Mouse (Mus musculus): ENCODE measurements around the gene Arhgef28. TPM values are rescaled to one million over a fixed set of nuclear protein-coding genes. Genes with fewer than 3 reads are reported as not detected.
A peak's percentile ranks its signal among the peaks of the same experiment; 100 is the strongest.
"Not testable (repeated sequence)": the region's sequence is repeated elsewhere in the genome, so short reads cannot be mapped to it uniquely, and the experiment has no call there.

The Arhgef28 gene
- polyA plus RNA-seq, 1 experiment from 2014 or later = 10.8 TPM

DNA sequence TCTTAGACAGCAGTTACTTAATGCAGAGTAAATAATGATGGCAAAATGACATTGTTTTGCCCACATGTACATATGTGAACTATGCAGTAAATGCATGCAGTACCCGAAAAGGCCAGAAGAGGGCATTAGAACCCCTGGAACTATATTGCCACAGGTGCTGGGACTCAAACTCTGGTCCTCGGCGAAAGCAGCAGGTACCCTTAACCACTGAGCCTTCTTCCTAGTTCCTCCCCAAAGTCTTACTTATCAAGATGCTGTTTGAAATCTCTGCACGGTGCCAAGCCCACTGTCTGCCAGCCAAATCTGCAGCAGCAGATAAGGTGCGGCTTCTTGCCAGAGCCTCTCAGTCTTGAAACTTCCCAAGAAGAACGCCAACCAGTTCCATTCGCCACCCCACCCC lies 181.1 kb downstream of the Arhgef28 start:
- no peak overlapping the region for H3K4me3 ChIP-seq (ENCODE audit: control insufficient read depth in 1 of 2, insufficient read depth in 1 of 2, low read depth in 1 of 2, low read length in 2 of 2)
- no peaks in the 10 kb centered on the region for H3K27me3 ChIP-seq (ENCODE audit: control insufficient read depth, insufficient read depth, low read length)
- WGBS = 70% methylated on average over 7 of the region's 7 CpGs
- peaks cover 3% of the 10 kb centered on the region; the same call in 1 of the 2 replicates for H3K9me3 ChIP-seq (ENCODE audit: control insufficient read depth, low read length)
- no peak overlapping the region for H3K27ac ChIP-seq (replicated peaks in 1 of 2; ENCODE audit: control insufficient read depth in 1 of 2, insufficient read depth in 1 of 2, low read depth in 2 of 2, low read length in 2 of 2)
- peaks cover 4 to 6% of the 10 kb centered on the region in 2 experiments; a peak in 3 of 4 replicates for H3K4me1 ChIP-seq (ENCODE audit: control insufficient read depth in 2 of 2, insufficient read depth in 2 of 2, low read length in 2 of 2)
- H3K4me2 ChIP-seq (ENCODE audit: low read length) = peak overlapping the region; percentile 41; the same call in 1 of the 2 replicates
- no peaks in the 10 kb centered on the region for H3K36me3 ChIP-seq (ENCODE audit: control insufficient read depth, insufficient read depth, low read length)
- H3K9ac ChIP-seq (ENCODE audit: low read length) = no peak overlapping the region
- no peak for ATAC-seq (ENCODE audit: insufficient number of reproducible peaks, insufficient read depth, low FRiP score, low read depth)

DNA sequence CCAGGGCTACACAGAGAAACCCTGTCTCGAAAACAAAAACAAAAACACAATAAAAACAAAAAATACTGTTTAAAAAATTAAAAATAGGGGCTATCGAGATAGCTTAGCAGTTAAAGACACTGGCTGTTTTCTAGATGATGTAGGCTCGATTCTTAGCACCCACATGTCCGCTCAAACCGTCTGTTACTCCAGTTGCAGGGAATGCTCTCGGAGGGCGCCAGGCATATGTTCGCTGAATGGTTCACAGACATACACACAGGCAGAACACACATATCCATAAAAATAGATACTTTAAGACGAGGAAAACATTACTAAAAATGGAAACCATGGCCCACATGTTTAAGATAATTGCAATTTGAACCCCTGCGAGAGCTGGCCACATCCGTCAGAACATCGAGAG lies 181.6 kb downstream of the Arhgef28 start:
- H3K27me3 ChIP-seq (ENCODE audit: control insufficient read depth, insufficient read depth, low read length) = no peaks in the 10 kb centered on the region
- no peak overlapping the region for H3K4me3 ChIP-seq (ENCODE audit: control insufficient read depth in 1 of 2, insufficient read depth in 1 of 2, low read depth in 1 of 2, low read length in 2 of 2)
- H3K36me3 ChIP-seq (ENCODE audit: control insufficient read depth, insufficient read depth, low read length) = no peaks in the 10 kb centered on the region
- peaks cover 4 to 6% of the 10 kb centered on the region in 2 experiments; a peak in 2 of 4 replicates for H3K4me1 ChIP-seq (ENCODE audit: control insufficient read depth in 2 of 2, insufficient read depth in 2 of 2, low read length in 2 of 2)
- ATAC-seq (ENCODE audit: insufficient number of reproducible peaks, insufficient read depth, low FRiP score, low read depth) = no peak
- peaks cover 3% of the 10 kb centered on the region; the same call in 1 of the 2 replicates for H3K9me3 ChIP-seq (ENCODE audit: control insufficient read depth, low read length)
- 89% methylated on average over 12 of the region's 12 CpGs for WGBS
- no peak overlapping the region for H3K9ac ChIP-seq (ENCODE audit: low read length)
- H3K4me2 ChIP-seq (ENCODE audit: low read length) = no peak overlapping the region
- no peak overlapping the region for H3K27ac ChIP-seq (replicated peaks in 1 of 2; ENCODE audit: control insufficient read depth in 1 of 2, insufficient read depth in 1 of 2, low read depth in 2 of 2, low read length in 2 of 2)

DNA sequence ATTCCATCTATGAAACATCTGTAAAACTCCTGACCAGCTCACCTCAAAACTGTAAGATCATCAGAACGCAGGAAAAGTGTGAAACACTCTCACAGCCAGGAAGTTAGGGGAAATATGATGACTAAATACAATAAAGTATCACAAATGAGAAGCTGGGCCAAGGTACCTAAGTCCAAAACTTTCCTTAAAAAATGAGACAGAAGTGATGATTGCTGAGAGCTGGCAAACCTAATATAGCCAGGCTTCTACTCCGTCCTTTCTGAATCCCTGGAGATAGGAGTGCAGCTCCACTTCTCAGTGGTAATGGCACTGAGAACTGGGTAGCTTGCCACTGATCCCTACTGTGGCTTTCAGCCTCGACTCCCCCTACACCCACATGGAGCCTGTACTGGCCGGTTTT lies 184.3 kb downstream of the Arhgef28 start:
- Histone ChIP-seq H3K36me3 (ENCODE audit: control insufficient read depth, insufficient read depth, low read length) (no peaks in the 10 kb centered on the region), H3K9me3 (ENCODE audit: control insufficient read depth, low read length) (peaks cover 3% of the 10 kb centered on the region; the same call in 1 of the 2 replicates), H3K9ac (ENCODE audit: low read length) (no peak overlapping the region), H3K27ac (replicated peaks in 1 of 2; ENCODE audit: control insufficient read depth in 1 of 2, insufficient read depth in 1 of 2, low read depth in 2 of 2, low read length in 2 of 2) (no peak overlapping the region), H3K27me3 (ENCODE audit: control insufficient read depth, insufficient read depth, low read length) (no peaks in the 10 kb centered on the region), H3K4me1 (ENCODE audit: control insufficient read depth in 2 of 2, insufficient read depth in 2 of 2, low read length in 2 of 2) (no peaks in the 10 kb centered on the region; a peak in 2 of 4 replicates), H3K4me3 (ENCODE audit: control insufficient read depth in 1 of 2, insufficient read depth in 1 of 2, low read depth in 1 of 2, low read length in 2 of 2) (no peak overlapping the region), H3K4me2 (ENCODE audit: low read length) (no peak overlapping the region)
- no peak for ATAC-seq (ENCODE audit: insufficient number of reproducible peaks, insufficient read depth, low FRiP score, low read depth)
- 69% methylated on average over 4 of the region's 4 CpGs for WGBS

DNA sequence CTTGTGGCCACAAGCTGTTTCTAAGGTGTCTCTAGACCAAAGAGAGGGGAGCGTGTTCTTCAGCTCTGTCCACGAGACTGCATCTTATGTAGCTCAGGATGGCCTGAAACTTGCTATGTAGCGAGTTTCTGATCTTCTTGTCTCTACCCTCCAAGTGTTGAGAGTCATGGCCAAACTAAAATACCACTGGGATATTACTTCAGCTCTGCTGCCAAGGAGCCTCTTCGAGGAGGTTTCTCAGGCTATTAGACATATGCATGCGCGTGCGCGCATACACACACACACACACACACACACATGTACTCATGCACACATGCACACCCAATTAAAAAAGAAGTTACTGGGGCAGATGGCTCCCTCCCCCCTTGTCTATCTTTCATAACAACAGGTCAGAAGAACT lies 187.4 kb downstream of the Arhgef28 start:
- WGBS = 88% methylated on average over 8 of the region's 8 CpGs
- not testable (repeated sequence) for H3K36me3 ChIP-seq (ENCODE audit: control insufficient read depth, insufficient read depth, low read length); H3K9me3 ChIP-seq (ENCODE audit: control insufficient read depth, low read length)

DNA sequence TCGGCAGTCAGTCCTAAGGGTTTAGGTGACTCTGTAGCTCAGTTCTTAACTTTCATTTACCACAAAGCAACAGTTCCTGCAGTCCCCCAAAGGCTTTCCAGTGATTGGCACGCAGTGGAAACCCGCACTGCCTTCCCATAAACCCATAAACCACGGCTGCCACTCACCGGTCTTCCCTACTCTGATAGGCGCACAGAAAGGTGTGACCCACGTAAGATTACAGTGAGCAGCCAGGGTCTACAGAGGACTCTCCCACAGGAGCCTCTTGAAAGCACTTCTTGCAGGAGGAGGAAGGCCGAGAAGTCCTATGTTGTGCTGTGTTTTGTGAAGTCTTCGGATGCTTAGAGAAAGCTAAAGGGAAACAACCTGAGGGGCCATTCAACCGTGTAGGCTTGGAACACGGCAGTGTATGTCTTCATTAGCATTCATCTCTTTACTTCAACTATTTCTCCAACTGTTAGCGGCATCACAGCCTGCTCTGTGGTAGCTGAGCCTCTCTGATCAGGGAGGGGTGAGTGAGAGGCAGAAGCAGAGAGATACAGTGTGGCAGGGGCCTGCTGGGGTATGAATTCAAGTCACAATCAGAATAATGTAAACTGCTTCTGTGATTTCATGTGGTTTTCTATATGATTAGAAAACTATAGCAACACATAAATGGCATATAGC lies 189.2 kb downstream of the Arhgef28 start:
- no peaks in the 10 kb centered on the region for H3K27me3 ChIP-seq (ENCODE audit: control insufficient read depth, insufficient read depth, low read length)
- peak overlapping the region; percentile 43 to 52 for H3K4me3 ChIP-seq (ENCODE audit: control insufficient read depth in 1 of 2, insufficient read depth in 1 of 2, low read depth in 1 of 2, low read length in 2 of 2)
- no peak for ATAC-seq (ENCODE audit: insufficient number of reproducible peaks, insufficient read depth, low FRiP score, low read depth)
- WGBS = 29% methylated on average over 12 of the region's 12 CpGs
- H3K9ac ChIP-seq (ENCODE audit: low read length) = peak overlapping the region; percentile 55
- peaks cover 3 to 4% of the 10 kb centered on the region in 2 experiments; a peak in 2 of 4 replicates for H3K4me1 ChIP-seq (ENCODE audit: control insufficient read depth in 2 of 2, insufficient read depth in 2 of 2, low read length in 2 of 2)
- H3K27ac ChIP-seq (replicated peaks in 1 of 2; ENCODE audit: control insufficient read depth in 1 of 2, insufficient read depth in 1 of 2, low read depth in 2 of 2, low read length in 2 of 2) = no peak overlapping the region
- peak overlapping the region; percentile 83 for H3K4me2 ChIP-seq (ENCODE audit: low read length)
- no peaks in the 10 kb centered on the region for H3K9me3 ChIP-seq (ENCODE audit: control insufficient read depth, low read length)
- no peaks in the 10 kb centered on the region for H3K36me3 ChIP-seq (ENCODE audit: control insufficient read depth, insufficient read depth, low read length)

More for the DNA sequence above, 187.4 kb downstream of the Arhgef28 start:
- not testable (repeated sequence) for H3K4me2 ChIP-seq (ENCODE audit: low read length); H3K4me3 ChIP-seq (ENCODE audit: control insufficient read depth in 1 of 2, insufficient read depth in 1 of 2, low read depth in 1 of 2, low read length in 2 of 2); H3K4me1 ChIP-seq (ENCODE audit: control insufficient read depth in 2 of 2, insufficient read depth in 2 of 2, low read length in 2 of 2); H3K27me3 ChIP-seq (ENCODE audit: control insufficient read depth, insufficient read depth, low read length); ATAC-seq (ENCODE audit: insufficient number of reproducible peaks, insufficient read depth, low FRiP score, low read depth); H3K9ac ChIP-seq (ENCODE audit: low read length); H3K27ac ChIP-seq (replicated peaks in 1 of 2; ENCODE audit: control insufficient read depth in 1 of 2, insufficient read depth in 1 of 2, low read depth in 2 of 2, low read length in 2 of 2)

DNA sequence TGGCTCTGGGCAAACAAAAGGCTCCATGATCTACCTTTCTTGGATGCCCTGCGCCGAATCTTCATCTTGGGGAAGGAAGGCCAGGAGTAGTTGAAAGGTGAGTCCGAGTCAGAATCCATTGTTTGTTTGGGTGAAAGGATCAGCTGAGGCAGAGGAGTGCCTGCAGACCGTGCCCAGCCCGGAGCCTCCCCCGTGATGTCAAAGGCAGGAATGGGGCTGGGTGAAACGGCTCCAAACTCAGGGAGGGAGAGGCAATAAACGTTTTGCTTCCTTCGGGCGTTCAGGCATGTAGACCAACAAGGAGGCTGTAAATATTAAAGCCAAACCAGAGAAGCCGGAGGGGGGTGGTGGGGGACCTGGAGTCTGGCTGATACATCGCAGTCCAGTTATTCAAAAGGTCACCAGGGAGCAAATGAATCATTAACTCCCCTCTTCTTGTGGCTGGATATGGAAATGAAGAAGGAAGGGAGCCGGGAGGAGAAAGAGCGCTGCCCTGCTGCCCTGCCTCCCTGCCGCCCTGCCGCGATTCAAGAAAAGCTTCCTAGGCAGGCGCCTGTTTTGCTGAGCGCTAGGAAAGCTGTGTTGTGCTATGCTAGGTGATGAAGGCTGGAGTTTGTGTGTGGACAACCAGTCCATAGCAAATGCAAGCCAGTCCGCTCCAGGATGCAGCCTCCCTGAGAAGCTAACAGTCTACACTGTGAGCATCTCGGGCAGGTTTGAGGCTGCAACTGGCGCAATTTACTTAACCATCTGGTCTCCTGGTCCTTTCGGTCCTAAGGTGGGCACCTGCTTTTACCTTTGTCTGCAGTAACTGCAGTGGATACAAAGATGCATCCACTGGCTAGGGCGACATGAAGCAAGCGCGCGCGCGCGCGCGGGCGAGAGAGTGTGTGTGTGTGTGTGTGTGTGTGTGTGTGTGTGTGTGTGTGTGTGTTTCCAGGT lies 190.0 kb downstream of the Arhgef28 start:
- peak overlapping the region; percentile 43 to 52 for H3K4me3 ChIP-seq (ENCODE audit: control insufficient read depth in 1 of 2, insufficient read depth in 1 of 2, low read depth in 1 of 2, low read length in 2 of 2)
- peak overlapping the region; percentile 55 for H3K9ac ChIP-seq (ENCODE audit: low read length)
- H3K36me3 ChIP-seq (ENCODE audit: control insufficient read depth, insufficient read depth, low read length) = no peaks in the 10 kb centered on the region
- H3K27ac ChIP-seq (replicated peaks in 1 of 2; ENCODE audit: control insufficient read depth in 1 of 2, insufficient read depth in 1 of 2, low read depth in 2 of 2, low read length in 2 of 2) = no peak overlapping the region
- H3K27me3 ChIP-seq (ENCODE audit: control insufficient read depth, insufficient read depth, low read length) = no peaks in the 10 kb centered on the region
- peaks cover 3 to 4% of the 10 kb centered on the region in 2 experiments; a peak in 2 of 4 replicates for H3K4me1 ChIP-seq (ENCODE audit: control insufficient read depth in 2 of 2, insufficient read depth in 2 of 2, low read length in 2 of 2)
- H3K9me3 ChIP-seq (ENCODE audit: control insufficient read depth, low read length) = no peaks in the 10 kb centered on the region
- WGBS = 15% methylated on average over 33 of the region's 33 CpGs
- ATAC-seq (ENCODE audit: insufficient number of reproducible peaks, insufficient read depth, low FRiP score, low read depth) = no peak
- H3K4me2 ChIP-seq (ENCODE audit: low read length) = peak overlapping the region; percentile 83

DNA sequence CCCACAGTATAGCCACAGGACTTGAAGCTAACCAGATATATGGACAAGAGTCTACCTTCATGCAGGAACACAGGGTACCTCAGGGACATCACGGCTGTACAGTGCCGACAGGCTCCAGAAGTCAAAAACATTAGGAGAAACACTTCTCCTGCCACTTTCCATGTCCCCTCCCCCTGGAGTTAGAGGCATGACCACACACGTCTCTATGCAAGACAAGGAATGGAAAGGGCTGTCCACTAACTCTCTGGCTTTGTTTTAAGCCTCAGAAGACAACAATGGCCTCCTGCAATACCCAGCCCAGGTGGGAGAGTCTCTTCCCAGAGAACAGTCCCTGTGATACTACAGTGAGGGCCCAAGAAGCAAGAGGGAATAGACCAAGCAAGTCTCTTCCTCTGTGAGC lies 191.3 kb downstream of the Arhgef28 start:
- peaks cover 3 to 4% of the 10 kb centered on the region in 2 experiments; a peak in 2 of 4 replicates for H3K4me1 ChIP-seq (ENCODE audit: control insufficient read depth in 2 of 2, insufficient read depth in 2 of 2, low read length in 2 of 2)
- WGBS = 71% methylated on average over 3 of the region's 3 CpGs
- no peak overlapping the region for H3K4me2 ChIP-seq (ENCODE audit: low read length)
- H3K27ac ChIP-seq (replicated peaks in 1 of 2; ENCODE audit: control insufficient read depth in 1 of 2, insufficient read depth in 1 of 2, low read depth in 2 of 2, low read length in 2 of 2) = no peak overlapping the region
- no peak for ATAC-seq (ENCODE audit: insufficient number of reproducible peaks, insufficient read depth, low FRiP score, low read depth)
- no peak overlapping the region for H3K4me3 ChIP-seq (ENCODE audit: control insufficient read depth in 1 of 2, insufficient read depth in 1 of 2, low read depth in 1 of 2, low read length in 2 of 2)
- H3K36me3 ChIP-seq (ENCODE audit: control insufficient read depth, insufficient read depth, low read length) = no peaks in the 10 kb centered on the region
- H3K27me3 ChIP-seq (ENCODE audit: control insufficient read depth, insufficient read depth, low read length) = no peaks in the 10 kb centered on the region
- no peak overlapping the region for H3K9ac ChIP-seq (ENCODE audit: low read length)
- H3K9me3 ChIP-seq (ENCODE audit: control insufficient read depth, low read length) = no peaks in the 10 kb centered on the region
